Mouse (Mus musculus) heart, postnatal 0 days (tissue): ENCODE measurements around the gene Abhd18. TPM values are rescaled to one million over a fixed set of nuclear protein-coding genes. Genes with fewer than 3 reads are reported as not detected.

Experiments used
- ATAC-seq: fragments of 200-750 bp; cut with Nextera tagmentation; 2 replicates; pipeline ENCODE4 v1.8.0; 2017; ENCODE audit warnings: low read depth, moderate number of reproducible peaks, moderate library complexity; ENCODE audit not compliant: insufficient read depth
- DNase-seq: peaks from one replicate; pipeline ENCODE4 v3.0.0-alpha.2; 2016; ENCODE audit warnings: low spot score
- H3K27ac ChIP-seq: fragments of 300-500 bp; sonication (generic); 2 replicates; pipeline ENCODE4 v1.5.1; 2014; ENCODE audit warnings: low read depth, mild to moderate bottlenecking
- H3K27me3 ChIP-seq: fragments of 300-500 bp; sonication (generic); 2 replicates; pipeline ENCODE4 v1.6.1; 2014; ENCODE audit warnings: low read length, mixed read lengths; ENCODE audit not compliant: control insufficient read depth, insufficient read depth
- H3K36me3 ChIP-seq: fragments of 300-500 bp; sonication (generic); replicated peaks from 2 replicates; pipeline ENCODE4 v1.6.1; 2014; ENCODE audit warnings: low read length, mixed read lengths; ENCODE audit not compliant: control insufficient read depth, insufficient read depth
- H3K4me1 ChIP-seq: fragments of 300-500 bp; sonication (generic); 2 replicates; pipeline ENCODE4 v1.6.1; 2014; ENCODE audit warnings: antibody characterized with exemption; ENCODE audit not compliant: control insufficient read depth, insufficient read depth
- H3K4me2 ChIP-seq: fragments of 300-500 bp; sonication (generic); 2 replicates; pipeline ENCODE4 v1.6.1; 2014; ENCODE audit warnings: low read depth, mild to moderate bottlenecking, low read length, moderate library complexity
- H3K4me3 ChIP-seq: fragments of 300-500 bp; sonication (generic); 2 replicates; pipeline ENCODE4 v1.5.1; 2014; ENCODE audit warnings: low read depth, low read length
- H3K9ac ChIP-seq: fragments of 300-500 bp; sonication (generic); replicated peaks from 2 replicates; pipeline ENCODE4 v1.6.1; 2014; ENCODE audit warnings: low read depth, low read length, mixed read lengths
- H3K9me3 ChIP-seq: fragments of 300-500 bp; sonication (generic); replicated peaks from 2 replicates; pipeline ENCODE4 v1.6.1; 2016; ENCODE audit warnings: low read length; ENCODE audit not compliant: control insufficient read depth
- CTCF ChIP-seq: IDR thresholded peaks from 2 replicates; pipeline ENCODE4 v1.5.1; 2016; ENCODE audit warnings: antibody characterized with exemption, control low read depth, low read depth
- EP300 ChIP-seq: IDR thresholded peaks from 2 replicates; pipeline ENCODE4 v1.6.1; 2016; ENCODE audit warnings: antibody characterized with exemption, low read depth
- WGBS: fragments of 180-500 bp; shearing (Covaris S2); extraction: QIAGEN DNeasy Blood & Tissue Kit; methylation state at CpG from one replicate; pipeline ENCODE4 v1.1.7; 2014; 5-methylcytosine and 5-hydroxymethylcytosine counted together
- polyA plus RNA-seq: library from polyadenylated mRNA; unstranded; fragments of >200 nt; fragmentation: Nextera tagmentation; extraction: Ambion mirVana; gene quantifications from 2 replicates; pipeline ENCODE4 v1.2.1, GENCODE M21; 2015
- total RNA-seq: library from RNA; depleted of rRNA; stranded (reverse); fragments of >200 nt; gene quantifications from 2 replicates; pipeline ENCODE4 v1.2.3, GENCODE M21; 2014; ENCODE audit warnings: low replicate concordance

The Abhd18 gene
- total and polyA plus RNA-seq, 2 experiments from 2014 or later = 22.9 to 24.5 TPM

DNA sequence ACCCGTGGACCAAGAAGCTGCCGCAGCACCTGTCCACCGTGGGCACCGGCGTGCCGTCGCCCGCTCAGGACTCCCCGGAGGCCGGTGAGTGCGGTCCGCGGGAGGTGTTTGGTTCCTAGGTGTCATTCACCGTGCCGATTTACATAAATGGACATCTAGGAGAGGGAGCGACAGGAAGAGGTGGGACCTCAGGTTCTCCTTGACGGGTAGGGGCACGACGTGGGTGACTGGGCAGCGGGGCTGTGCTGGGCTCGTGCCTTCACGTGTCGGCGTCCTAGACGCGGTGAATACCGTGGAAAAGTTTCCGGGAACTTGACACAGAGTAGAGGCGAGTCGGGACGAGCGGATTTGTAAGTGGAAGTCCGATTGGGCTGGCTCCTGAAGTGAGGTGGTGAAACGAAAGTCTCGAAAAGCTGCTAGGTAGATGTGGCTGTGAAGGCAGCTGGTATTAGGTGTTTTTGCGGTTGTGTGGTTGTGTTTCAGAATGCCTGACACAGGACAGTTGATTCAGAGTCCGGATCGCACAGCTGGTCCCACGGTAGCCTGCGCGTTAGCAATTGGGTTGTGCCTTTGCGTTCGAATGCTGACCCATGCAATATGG, 103.9 kb downstream of the Abhd18 start:
- H3K4me3 ChIP-seq = peak overlapping the region; percentile 73
- H3K27me3 ChIP-seq = no peaks in the 10 kb centered on the region
- H3K27ac ChIP-seq = peak overlapping the region; percentile 92
- no peaks in the 10 kb centered on the region for H3K36me3 ChIP-seq
- peak overlapping the region; percentile 88 for H3K9ac ChIP-seq
- TF ChIP-seq EP300 = no peak
- no peak for TF ChIP-seq CTCF
- H3K4me1 ChIP-seq = peaks cover 4% of the 10 kb centered on the region; the same call in 1 of the 2 replicates
- under 1% methylated on average over 43 of the region's 43 CpGs for WGBS
- DNase-seq (peak; percentile 73), ATAC-seq (peak; percentile 16)
- peak overlapping the region; percentile 90 for H3K4me2 ChIP-seq
- no peaks in the 10 kb centered on the region for H3K9me3 ChIP-seq

DNA sequence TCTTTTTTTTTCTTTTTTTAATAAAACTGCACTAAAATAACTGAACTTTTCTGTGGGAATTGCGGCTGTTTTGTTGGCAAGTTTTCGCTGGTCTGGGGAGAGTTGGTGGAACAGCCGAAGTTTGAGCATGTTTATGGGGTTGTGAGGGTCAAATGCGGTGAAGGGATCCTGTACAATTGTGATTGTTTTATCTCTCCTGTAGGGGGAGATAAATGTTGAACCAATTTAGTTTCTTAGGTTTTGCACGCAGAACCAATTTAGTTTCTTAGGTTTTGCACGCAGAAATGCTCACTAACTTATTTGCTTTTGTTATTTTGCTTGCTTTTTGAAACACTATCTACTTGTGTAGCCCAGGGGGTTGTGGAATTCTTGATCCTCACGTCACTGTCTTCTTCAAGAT, 104.6 kb downstream of the Abhd18 start:
- Histone ChIP-seq H3K4me3 (peak overlapping the region; percentile 73), H3K4me2 (peak overlapping the region; percentile 90), H3K36me3 (no peaks in the 10 kb centered on the region), H3K4me1 (peaks cover 4% of the 10 kb centered on the region; the same call in 1 of the 2 replicates), H3K27ac (peak overlapping the region; percentile 92), H3K27me3 (no peaks in the 10 kb centered on the region), H3K9me3 (no peaks in the 10 kb centered on the region), H3K9ac (peak overlapping the region; percentile 88)
- 8% methylated on average over 7 of the region's 7 CpGs for WGBS
- TF ChIP-seq CTCF (peak; percentile 18; the same call in 1 of the 2 replicates), EP300 (no peak)
- no peak for DNase-seq
- no peak for ATAC-seq

DNA sequence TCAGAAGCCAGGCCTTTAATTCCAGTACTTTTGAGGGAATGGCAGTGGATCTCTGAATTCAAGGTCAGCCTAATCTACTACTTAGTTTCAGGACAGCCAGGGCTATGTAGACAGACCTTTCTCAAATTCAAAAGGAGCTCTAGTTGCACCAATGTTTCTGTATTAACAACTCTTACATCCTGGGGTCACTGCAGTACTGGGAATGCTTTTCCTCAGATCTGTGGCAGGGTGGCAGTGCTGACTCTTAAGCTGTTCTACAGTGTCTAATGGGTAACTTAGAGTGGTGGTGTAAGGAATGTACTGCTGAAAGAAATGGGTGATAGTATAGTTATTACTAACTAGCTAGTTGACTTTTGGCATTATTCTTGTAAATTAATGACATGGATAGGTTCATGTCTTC, 105.8 kb downstream of the Abhd18 start:
- no peak overlapping the region for H3K4me2 ChIP-seq
- TF ChIP-seq CTCF = 0 out of 2 replicates have a peak, but pooled peaks have one; percentile 12
- no peak for TF ChIP-seq EP300
- H3K9ac ChIP-seq = no peak overlapping the region
- no peak overlapping the region for H3K27ac ChIP-seq
- H3K9me3 ChIP-seq = no peaks in the 10 kb centered on the region
- no peak for ATAC-seq
- peaks cover 4% of the 10 kb centered on the region; the same call in 1 of the 2 replicates for H3K4me1 ChIP-seq
- DNase-seq = no peak
- no peak overlapping the region for H3K4me3 ChIP-seq
- H3K36me3 ChIP-seq = no peaks in the 10 kb centered on the region
- H3K27me3 ChIP-seq = no peaks in the 10 kb centered on the region

DNA sequence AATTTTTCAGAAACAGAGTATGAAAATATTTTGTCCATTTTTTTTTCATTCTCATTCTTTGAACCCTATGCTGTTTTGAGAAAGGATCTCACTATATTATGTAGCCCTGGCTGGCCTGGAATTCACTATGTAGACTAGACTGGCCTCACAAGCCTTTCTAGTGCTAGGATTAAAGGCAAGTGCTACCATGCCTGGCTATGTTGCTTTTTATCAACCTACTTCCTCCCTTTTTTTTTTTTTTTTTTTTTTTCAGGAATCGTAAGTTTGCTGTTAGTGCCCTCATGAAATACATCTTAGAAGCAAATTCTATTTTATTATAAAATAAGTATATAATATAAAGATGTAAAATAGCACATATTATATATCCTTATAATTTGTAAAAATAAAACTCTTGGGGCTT, 108.0 kb downstream of the Abhd18 start:
- Histone ChIP-seq H3K4me1 (peaks cover 4% of the 10 kb centered on the region; the same call in 1 of the 2 replicates), H3K9me3 (no peaks in the 10 kb centered on the region), H3K9ac (no peak overlapping the region), H3K36me3 (no peaks in the 10 kb centered on the region), H3K27ac (no peak overlapping the region), H3K27me3 (no peaks in the 10 kb centered on the region), H3K4me3 (no peak overlapping the region), H3K4me2 (no peak overlapping the region)
- DNase-seq = no peak
- no peak for ATAC-seq
- 63% methylated on average over 1 of the region's 1 CpGs for WGBS
- TF ChIP-seq EP300 = no peak
- no peak for TF ChIP-seq CTCF

DNA sequence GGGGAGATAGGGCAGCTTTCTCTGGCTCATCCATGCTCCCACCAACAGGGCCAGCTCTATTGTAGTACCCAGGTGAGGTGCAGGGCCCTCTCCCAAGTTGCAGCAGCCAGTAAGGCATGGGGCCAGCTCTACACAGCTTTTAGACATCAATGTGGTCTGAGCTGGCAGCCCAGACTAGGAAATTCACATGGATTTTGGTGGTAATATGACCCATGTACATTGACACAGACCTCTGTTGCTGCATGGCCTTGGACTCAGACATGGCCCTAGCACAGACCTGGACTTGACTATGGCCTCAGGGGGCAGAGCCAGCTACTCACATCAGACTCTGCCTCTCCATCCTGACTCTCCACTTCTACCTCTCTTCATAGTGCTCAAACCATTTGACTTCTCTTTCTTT, 112.1 kb downstream of the Abhd18 start:
- H3K9ac ChIP-seq = no peak overlapping the region
- H3K4me3 ChIP-seq = no peak overlapping the region
- no peak overlapping the region for H3K27ac ChIP-seq
- H3K9me3 ChIP-seq = no peaks in the 10 kb centered on the region
- ATAC-seq (no peak), DNase-seq (no peak)
- no peak overlapping the region for H3K4me2 ChIP-seq
- TF ChIP-seq EP300 (no peak), CTCF (no peak)
- H3K27me3 ChIP-seq = no peaks in the 10 kb centered on the region
- no peaks in the 10 kb centered on the region for H3K36me3 ChIP-seq
- H3K4me1 ChIP-seq = no peaks in the 10 kb centered on the region

DNA sequence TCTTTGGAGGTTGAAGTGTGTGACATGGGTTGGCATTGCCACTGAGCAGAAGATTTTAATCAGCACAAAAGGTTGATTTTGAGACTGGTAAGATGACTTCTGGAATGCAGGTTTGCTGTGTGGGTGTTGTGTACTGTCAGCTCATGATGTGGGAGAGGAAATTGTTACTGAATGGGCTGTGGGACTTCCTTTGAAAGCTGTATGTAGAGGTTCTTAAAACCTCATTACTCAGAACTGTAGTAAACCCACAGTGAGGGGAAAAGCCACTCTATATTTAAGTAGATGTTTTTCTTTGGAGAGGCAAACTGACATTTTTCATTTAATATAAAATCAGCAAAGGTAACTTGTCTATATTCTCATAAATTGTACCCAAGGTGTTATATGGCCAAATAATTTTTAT, 134.0 kb downstream of the Abhd18 start:
- no peaks in the 10 kb centered on the region for H3K4me1 ChIP-seq
- TF ChIP-seq CTCF (no peak), EP300 (no peak)
- no peak overlapping the region for H3K27ac ChIP-seq
- DNase-seq = no peak
- no peak overlapping the region for H3K4me3 ChIP-seq
- H3K9me3 ChIP-seq = no peaks in the 10 kb centered on the region
- no peaks in the 10 kb centered on the region for H3K27me3 ChIP-seq
- peaks cover 10% of the 10 kb centered on the region; the same call in 1 of the 2 replicates for H3K36me3 ChIP-seq
- no peak overlapping the region for H3K4me2 ChIP-seq
- no peak overlapping the region for H3K9ac ChIP-seq
- ATAC-seq = no peak
